Mouse (Mus musculus) cortical plate, adult 2 months (tissue): ENCODE measurements at regions not wholly inside any gene's neighbourhood (a gene's known extent, or its start where the extent isn't known, plus 50 kb on each side); places are given as distances from the start of the nearest gene placed in this dataset.

Experiments
- H3K27ac ChIP-seq: fragments of 200-500 bp; 2 replicates; pipeline ENCODE4 v1.5.1; 2012; ENCODE audit warnings: low read length, control low read depth, inconsistent platforms; ENCODE audit not compliant: insufficient read depth
- H3K4me1 ChIP-seq: fragments of 200-500 bp; 2 replicates; pipeline ENCODE4 v1.6.1; 2011; ENCODE audit warnings: low read length; ENCODE audit not compliant: control insufficient read depth, insufficient read depth
- H3K4me3 ChIP-seq: fragments of 200-500 bp; 2 replicates; pipeline ENCODE4 v1.5.1; 2011; ENCODE audit warnings: mild to moderate bottlenecking, low read length, control low read depth; ENCODE audit not compliant: insufficient read depth
- CTCF ChIP-seq: fragments of 200-500 bp; IDR thresholded peaks from 2 replicates; pipeline ENCODE4 v1.5.1; 2011; ENCODE audit warnings: mild to moderate bottlenecking, control low read depth, low read length; ENCODE audit not compliant: insufficient read depth; ENCODE audit errors: extremely low read depth
- POLR2A ChIP-seq: fragments of 200-500 bp; IDR thresholded peaks from 2 replicates; pipeline ENCODE4 v1.6.1; 2011; ENCODE audit warnings: mild to moderate bottlenecking, low read length, control low read depth; ENCODE audit not compliant: insufficient read depth; ENCODE audit errors: extremely low read depth

GRCm38 (mm10) chr6:117408971-117409783 lies 240.8 kb downstream of the Cxcl12 start:
- TF ChIP-seq POLR2A (no peak), CTCF (no peak)
- no peak overlapping the region for H3K27ac ChIP-seq
- H3K4me3 ChIP-seq = no peak overlapping the region
- H3K4me1 ChIP-seq = no peaks in the 10 kb centered on the region

GRCm38 (mm10) chr6:117414926-117415325 lies 246.6 kb downstream of the Cxcl12 start:
- no peak for TF ChIP-seq CTCF
- TF ChIP-seq POLR2A = no peak
- no peak overlapping the region for H3K4me3 ChIP-seq
- H3K27ac ChIP-seq = no peak overlapping the region
- no peaks in the 10 kb centered on the region for H3K4me1 ChIP-seq

- Histone ChIP-seq H3K4me3 (no peak overlapping the region), H3K4me1 (no peaks in the 10 kb centered on the region), H3K27ac (no peak overlapping the region)
- TF ChIP-seq CTCF (no peak), POLR2A (no peak)
Observed at GRCm38 (mm10) chr6:117415901-117416300, 247.6 kb downstream of the Cxcl12 start.

- Histone ChIP-seq H3K4me1 (no peaks in the 10 kb centered on the region), H3K27ac (no peak overlapping the region), H3K4me3 (no peak overlapping the region)
- TF ChIP-seq POLR2A (no peak), CTCF (no peak)
Observed at GRCm38 (mm10) chr6:117416461-117416860, 248.1 kb downstream of the Cxcl12 start.

GRCm38 (mm10) chr6:117422846-117423573 lies 254.7 kb downstream of the Cxcl12 start:
- Histone ChIP-seq H3K4me3 (no peak overlapping the region), H3K27ac (no peak overlapping the region), H3K4me1 (no peaks in the 10 kb centered on the region)
- TF ChIP-seq POLR2A (no peak), CTCF (no peak)

DNA sequence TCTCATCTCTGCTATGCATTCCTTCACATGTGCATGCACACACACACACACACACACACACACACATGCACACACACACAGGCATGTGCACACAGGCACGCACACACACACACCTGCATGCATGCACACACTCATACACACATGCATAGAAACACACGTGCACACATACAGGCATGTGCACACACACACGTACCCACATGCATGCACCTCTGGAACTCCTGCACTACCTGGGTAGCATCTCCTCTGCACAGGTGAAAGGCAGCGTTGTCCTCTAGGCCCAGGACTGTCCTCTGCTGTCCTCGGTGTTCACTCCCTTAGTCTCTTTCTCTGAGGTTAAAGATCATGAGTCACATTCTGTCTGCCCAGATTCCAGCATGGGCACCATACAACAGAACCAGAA lies 258.0 kb downstream of the Cxcl12 start:
- Histone ChIP-seq H3K4me3 (no peak overlapping the region), H3K4me1 (no peaks in the 10 kb centered on the region), H3K27ac (no peak overlapping the region)
- TF ChIP-seq POLR2A (no peak), CTCF (no peak)

DNA sequence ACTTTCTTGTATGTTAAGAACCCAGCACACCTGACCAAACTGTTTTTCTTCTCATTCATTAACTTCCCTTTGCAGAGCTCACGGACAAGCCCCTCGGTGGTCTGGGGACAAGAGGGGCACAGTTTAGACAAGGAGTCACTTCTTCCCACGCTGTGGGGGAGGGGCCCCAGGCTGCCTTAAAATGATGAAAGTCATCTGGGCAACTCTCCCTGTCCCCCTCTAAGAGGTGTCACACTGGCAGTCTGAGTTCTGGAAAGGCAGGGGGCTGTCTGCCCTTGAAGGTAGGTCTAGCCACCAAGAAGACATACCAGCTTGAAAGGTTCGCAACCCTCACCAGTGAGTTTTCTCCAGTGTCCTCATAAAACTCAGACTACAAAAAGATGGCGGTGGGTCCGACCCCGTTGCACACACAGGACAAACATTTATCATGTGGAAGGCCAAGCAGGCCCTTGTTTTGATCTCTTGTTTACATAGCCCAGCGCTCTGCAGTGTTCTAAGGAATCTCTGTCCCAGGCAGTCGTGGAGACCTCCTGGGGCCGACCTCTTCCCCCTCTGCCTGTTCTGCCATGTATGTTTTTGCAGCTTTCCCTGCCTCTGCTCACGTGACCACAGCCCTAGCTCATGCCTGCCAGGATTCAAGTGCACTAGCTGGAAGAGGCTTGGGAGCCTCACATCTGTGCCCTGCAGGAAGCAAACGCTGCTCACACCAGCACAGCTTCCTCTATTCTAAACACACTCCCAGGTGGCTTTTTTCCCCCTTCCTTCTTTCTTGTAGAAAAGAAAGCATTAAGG lies 259.2 kb downstream of the Cxcl12 start:
- TF ChIP-seq CTCF = no peak
- no peak for TF ChIP-seq POLR2A
- Histone ChIP-seq H3K4me1 (no peaks in the 10 kb centered on the region), H3K4me3 (no peak overlapping the region), H3K27ac (no peak overlapping the region)

- H3K4me3 ChIP-seq = no peak overlapping the region
- H3K4me1 ChIP-seq = no peaks in the 10 kb centered on the region
- H3K27ac ChIP-seq = no peak overlapping the region
- TF ChIP-seq CTCF = no peak
- TF ChIP-seq POLR2A = no peak
Observed at GRCm38 (mm10) chr6:117428441-117428840, 260.1 kb downstream of the Cxcl12 start.

DNA sequence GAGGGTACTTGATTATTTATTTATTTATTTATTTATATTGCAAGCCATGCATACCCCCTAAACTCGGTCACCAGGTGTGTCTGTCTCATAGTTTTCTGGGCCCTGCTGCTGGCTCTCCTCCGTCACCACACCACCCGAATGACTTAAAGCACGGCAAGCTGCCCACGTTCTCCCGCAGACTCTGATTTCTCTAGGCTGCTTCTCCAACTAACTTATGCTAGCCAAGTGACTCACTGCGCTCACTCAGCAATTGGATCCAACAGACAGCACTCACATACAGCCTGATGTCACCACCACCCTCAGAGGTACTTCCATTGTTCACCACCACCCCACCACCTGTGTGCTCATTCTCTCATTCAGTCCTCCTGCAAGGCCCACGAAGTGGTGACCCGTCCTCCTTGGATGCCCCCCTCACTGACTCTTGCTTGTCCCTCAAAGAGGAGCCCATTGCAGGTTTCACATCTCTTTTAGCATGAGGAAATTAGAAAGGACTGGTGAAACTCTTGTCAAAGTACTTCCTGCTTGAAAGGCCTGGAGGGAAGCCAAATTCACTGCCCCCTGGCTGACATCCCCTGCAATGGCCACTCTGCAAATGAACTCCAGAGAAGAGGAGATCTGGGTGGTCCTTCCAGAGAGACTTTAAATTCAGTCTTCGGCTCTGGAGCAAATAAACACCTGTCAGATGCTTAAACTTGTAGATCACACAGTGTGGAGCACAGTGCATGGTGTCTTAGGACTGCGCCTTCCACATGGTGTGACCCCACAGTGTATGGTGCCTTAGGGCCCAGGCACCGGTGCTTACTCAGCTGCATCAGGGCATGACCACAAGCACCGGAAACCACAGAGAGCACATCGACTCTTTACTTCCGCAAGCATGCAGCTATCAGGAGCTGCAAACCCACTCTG lies 262.8 kb downstream of the Cxcl12 start:
- TF ChIP-seq POLR2A = no peak
- no peak for TF ChIP-seq CTCF
- no peak overlapping the region for H3K4me3 ChIP-seq
- H3K27ac ChIP-seq = no peak overlapping the region
- no peaks in the 10 kb centered on the region for H3K4me1 ChIP-seq
